Mouse (Mus musculus): ENCODE data around the gene Mertk. TPM values are rescaled to one million over a fixed set of nuclear protein-coding genes. Genes with fewer than 3 reads are reported as not detected.

Mertk gene
- total RNA-seq, 2 experiments from 2014 or later, result 9.1 to 15.4 TPM

- DNase-seq, result peak; percentile 22 to 40
Measured at GRCm38 (mm10) chr2:128818956-128819643, 120.3 kb downstream of the Mertk start.

DNA sequence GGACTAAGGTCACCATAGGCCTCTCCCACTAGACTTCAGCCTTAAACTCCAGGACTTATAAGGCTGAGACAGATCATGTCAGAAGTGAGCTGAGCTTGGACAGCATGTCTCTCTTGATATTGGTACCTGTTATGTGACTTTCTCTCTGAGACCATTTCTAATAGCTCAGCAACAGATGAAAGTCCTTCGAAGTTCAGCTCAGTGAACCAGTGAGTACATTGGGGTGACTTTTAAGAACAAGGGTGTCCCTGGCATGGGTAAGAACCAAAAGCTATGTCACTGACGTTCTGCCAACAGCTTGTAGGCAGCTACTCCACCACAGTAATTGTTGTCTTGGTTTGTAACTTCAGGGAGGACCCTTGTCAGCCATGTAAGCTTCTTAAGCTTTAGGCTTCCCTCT lies 121.9 kb downstream of the Mertk start:
- no peak for DNase-seq

DNA sequence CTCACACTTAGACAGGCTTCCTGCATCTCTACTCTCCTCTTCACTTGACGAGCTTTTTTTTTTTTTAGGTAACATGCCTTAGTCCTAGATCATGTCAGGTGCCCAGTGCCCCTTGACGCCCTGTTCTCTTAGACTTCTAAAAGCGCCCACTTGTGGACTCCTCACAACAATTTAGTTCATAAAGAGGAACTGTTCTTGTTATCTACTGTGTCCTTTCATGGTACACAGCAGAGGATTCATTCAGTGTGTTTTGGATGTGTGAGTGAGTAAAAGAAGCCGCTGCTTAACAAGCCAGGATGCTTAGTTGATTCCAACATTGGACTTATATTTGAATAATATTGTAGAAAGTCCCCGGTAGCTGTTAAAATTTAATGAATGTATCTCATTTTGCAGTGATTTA lies 125.1 kb downstream of the Mertk start:
- no peak for DNase-seq

GRCm38 (mm10) chr2:128827787-128828186 lies 129.0 kb downstream of the Mertk start:
- no peak for DNase-seq

- DNase-seq, result no peak
Measured at GRCm38 (mm10) chr2:128832611-128833010, 133.9 kb downstream of the Mertk start.

DNA sequence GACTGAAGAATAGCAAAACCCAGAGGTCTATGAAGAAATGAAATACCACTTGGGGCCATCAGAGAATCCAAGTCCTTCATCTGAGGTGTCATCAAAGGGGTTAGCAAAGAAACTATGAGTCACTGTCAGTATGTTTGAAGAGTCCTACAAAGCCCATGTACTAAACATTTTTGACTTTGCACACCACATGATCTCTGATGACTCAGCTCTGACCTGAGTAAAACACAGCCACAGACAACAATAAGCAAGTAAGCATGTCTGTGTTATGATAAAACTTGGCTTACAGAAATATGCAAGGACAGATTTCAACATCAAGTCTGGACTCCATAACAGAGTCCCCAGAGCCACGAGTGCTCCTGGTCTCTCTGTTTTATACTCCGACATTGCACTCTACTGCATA lies 134.3 kb downstream of the Mertk start:
- DNase-seq, result peak; percentile 9 to 25

- no peak for DNase-seq
Measured at GRCm38 (mm10) chr2:128833435-128833834, 134.7 kb downstream of the Mertk start.

- DNase-seq, result no peak
Measured at GRCm38 (mm10) chr2:128837531-128837930, 138.8 kb downstream of the Mertk start.

GRCm38 (mm10) chr2:128838611-128839010 lies 139.9 kb downstream of the Mertk start:
- no peak for DNase-seq

GRCm38 (mm10) chr2:128839501-128839900 lies 140.7 kb downstream of the Mertk start:
- no peak for DNase-seq

DNA sequence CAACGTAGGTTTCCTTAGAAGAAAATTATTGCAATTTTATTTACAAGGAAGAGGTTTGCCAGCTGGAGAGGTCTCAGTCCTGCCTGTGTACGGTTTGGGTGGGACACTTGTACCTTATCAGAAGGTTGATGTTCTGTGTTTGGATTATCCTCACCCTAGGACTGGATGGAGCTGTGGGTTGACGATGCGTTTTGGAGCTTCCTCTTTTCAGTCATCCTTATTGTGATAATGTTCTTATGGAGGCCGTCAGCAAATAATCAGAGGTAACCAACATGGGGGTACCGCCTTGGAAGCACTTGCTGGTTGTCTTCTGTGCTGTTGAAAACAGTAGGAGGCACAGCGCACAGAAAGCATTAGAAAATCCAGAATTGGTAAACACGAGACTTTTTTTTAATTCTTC lies 143.7 kb downstream of the Mertk start:
- no peak for DNase-seq

GRCm38 (mm10) chr2:128850036-128850435 lies 151.3 kb downstream of the Mertk start:
- no peak for DNase-seq

Other genes starting within 250 kb of the Mertk start
- gene Spdye4c, start 107.7 kb upstream of the Mertk start, total RNA-seq (2021), result not detected
- 10 to 100 TPM; 69.7 to 75.5 TPM for gene Anapc1, start 11.6 kb upstream of the Mertk start, total RNA-seq (2021)
- gene Tmem87b, start 119.2 kb downstream of the Mertk start, total RNA-seq (2021), result 10 to 100 TPM; 35.2 to 52.4 TPM
- gene Fbln7, start 164.0 kb downstream of the Mertk start, total RNA-seq (2021), result 1 to 10 TPM; 4.6 to 4.9 TPM
- 1 to 10 TPM; 3.6 to 3.9 TPM for gene Zc3h8, start 245.1 kb downstream of the Mertk start, total RNA-seq (2021)

Measured in adrenal gland, postnatal 36 days (tissue).